Mouse (Mus musculus) limb, embryonic 11.5 days (tissue): ENCODE results near the gene Sirt3. TPM values are rescaled to one million over a fixed set of nuclear protein-coding genes. Genes with fewer than 3 reads are reported as not detected.

Experiments used
- ATAC-seq: fragments of 200-750 bp; cut with Nextera tagmentation; 2 replicates; pipeline ENCODE4 v1.8.0; 2017; ENCODE audit warnings: low read depth; ENCODE audit not compliant: insufficient number of reproducible peaks, low FRiP score, low TSS enrichment
- DNase-seq: peaks from one replicate; pipeline ENCODE4 v3.0.0-alpha.2; 2015; ENCODE audit warnings: low spot score
- H3K27ac ChIP-seq: fragments of 300-500 bp; sonication (generic); replicated peaks from 2 replicates; pipeline ENCODE4 v1.5.1; 2014; ENCODE audit warnings: low read depth, mild to moderate bottlenecking, low read length
- H3K27me3 ChIP-seq: fragments of 300-500 bp; sonication (generic); 2 replicates; pipeline ENCODE4 v1.6.1; 2014; ENCODE audit warnings: mild to moderate bottlenecking, low read length, mixed read lengths; ENCODE audit not compliant: control insufficient read depth, insufficient read depth
- H3K36me3 ChIP-seq: fragments of 300-500 bp; sonication (generic); 2 replicates; pipeline ENCODE4 v1.6.1; 2014; ENCODE audit warnings: mild to moderate bottlenecking, low read length, moderate library complexity, mixed read lengths; ENCODE audit not compliant: control insufficient read depth, insufficient read depth
- H3K4me1 ChIP-seq: fragments of 300-500 bp; sonication (generic); 2 replicates; pipeline ENCODE4 v1.6.1; 2014; ENCODE audit warnings: low read length, mixed read lengths; ENCODE audit not compliant: control insufficient read depth, insufficient read depth
- H3K4me2 ChIP-seq: fragments of 300-500 bp; sonication (generic); 2 replicates; pipeline ENCODE4 v1.6.1; 2014; ENCODE audit warnings: low read depth, mild to moderate bottlenecking, moderate library complexity; ENCODE audit not compliant: severe bottlenecking
- H3K4me3 ChIP-seq: fragments of 300-500 bp; sonication (generic); 2 replicates; pipeline ENCODE4 v1.5.1; 2014; ENCODE audit warnings: low read depth, low read length
- H3K9ac ChIP-seq: fragments of 300-500 bp; sonication (generic); 2 replicates; pipeline ENCODE4 v1.6.1; 2014; ENCODE audit warnings: mild to moderate bottlenecking, low read length
- H3K9me3 ChIP-seq: fragments of 300-500 bp; sonication (generic); 2 replicates; pipeline ENCODE4 v1.6.1; 2016; ENCODE audit warnings: low read length; ENCODE audit not compliant: control insufficient read depth
- WGBS: fragments of 180-500 bp; shearing (Covaris S2); extraction: QIAGEN DNeasy Blood & Tissue Kit; methylation state at CpG from one replicate; pipeline ENCODE4 v1.1.7; 2014; 5-methylcytosine and 5-hydroxymethylcytosine counted together
- polyA plus RNA-seq: library from polyadenylated mRNA; unstranded; fragments of >200 nt; fragmentation: Nextera tagmentation; extraction: Ambion mirVana; gene quantifications from 2 replicates; pipeline ENCODE4 v1.2.1, GENCODE M21; 2014

Sirt3 gene
- polyA plus RNA-seq, 1 experiment from 2014 or later: 23.2 TPM

DNA sequence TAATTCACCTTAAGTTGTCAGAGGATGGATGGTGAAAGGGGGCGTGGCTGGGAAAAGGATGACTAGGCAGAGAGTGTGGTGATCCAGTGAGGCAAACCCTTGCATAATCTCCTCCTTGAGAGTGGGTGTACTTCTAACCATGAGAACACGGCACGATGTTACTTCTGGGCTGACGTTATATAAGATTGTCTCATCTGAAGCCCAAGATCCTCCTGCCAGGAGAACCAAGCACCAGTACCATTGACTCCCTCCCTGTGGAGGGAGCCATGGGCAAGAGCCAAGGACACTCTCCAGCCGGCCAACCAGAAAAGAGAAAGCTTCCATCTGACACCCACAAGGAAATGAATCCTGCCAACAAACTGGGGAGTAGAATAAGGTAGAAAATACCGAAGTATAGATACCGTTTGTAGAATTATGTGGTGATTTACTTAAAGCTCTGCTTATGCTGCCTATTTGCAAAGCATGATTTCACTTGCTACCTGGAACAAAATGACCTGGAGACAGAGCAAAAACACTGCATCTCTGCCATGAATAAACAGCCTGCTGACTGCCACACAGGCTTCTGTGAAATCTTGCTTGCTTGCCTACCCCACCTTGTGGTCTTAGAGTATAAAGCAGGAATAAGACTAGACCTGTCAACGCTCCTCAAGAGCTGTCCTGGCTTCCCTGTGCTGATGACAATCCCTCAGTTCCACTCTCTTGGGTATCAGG is 53.8 kb downstream of the Sirt3 start:
- H3K27me3 ChIP-seq: no peaks in the 10 kb centered on the region
- ATAC-seq (no peak), DNase-seq (no peak)
- no peak overlapping the region for H3K9ac ChIP-seq
- no peaks in the 10 kb centered on the region for H3K9me3 ChIP-seq
- H3K4me2 ChIP-seq: no peak overlapping the region
- 42% methylated on average over 8 of the region's 8 CpGs for WGBS
- no peak overlapping the region for H3K4me3 ChIP-seq
- H3K4me1 ChIP-seq: no peaks in the 10 kb centered on the region
- no peaks in the 10 kb centered on the region for H3K36me3 ChIP-seq
- H3K27ac ChIP-seq: no peak overlapping the region

GRCm38 (mm10) chr7:140822731-140823130 is 59.4 kb downstream of the Sirt3 start:
- Histone ChIP-seq H3K36me3 (no peaks in the 10 kb centered on the region), H3K27me3 (no peaks in the 10 kb centered on the region), H3K9me3 (no peaks in the 10 kb centered on the region), H3K27ac (no peak overlapping the region), H3K9ac (no peak overlapping the region), H3K4me1 (no peaks in the 10 kb centered on the region), H3K4me2 (no peak overlapping the region), H3K4me3 (no peak overlapping the region)
- 96% methylated on average over 4 of the region's 4 CpGs for WGBS
- no peak for DNase-seq
- ATAC-seq: no peak

GRCm38 (mm10) chr7:140821653-140822329 is 60.3 kb downstream of the Sirt3 start, which contains the start of gene Zfp941:
Zfp941 (minus strand) TSS chr7:140822178.
- DNase-seq: peak; percentile 65
- Histone ChIP-seq H3K27me3 (no peaks in the 10 kb centered on the region), H3K4me3 (peak within 1 kb of the TSS; percentile 49), H3K4me1 (no peaks in the 10 kb centered on the region), H3K9ac (peak within 1 kb of the TSS; percentile 58), H3K27ac (no peak within 1 kb of the TSS), H3K4me2 (peak within 1 kb of the TSS; percentile 84), H3K36me3 (no peaks in the 10 kb centered on the region), H3K9me3 (no peaks in the 10 kb centered on the region)
- under 1% methylated on average over 21 of the region's 21 CpGs for WGBS
- peak; percentile 59 for ATAC-seq

DNA sequence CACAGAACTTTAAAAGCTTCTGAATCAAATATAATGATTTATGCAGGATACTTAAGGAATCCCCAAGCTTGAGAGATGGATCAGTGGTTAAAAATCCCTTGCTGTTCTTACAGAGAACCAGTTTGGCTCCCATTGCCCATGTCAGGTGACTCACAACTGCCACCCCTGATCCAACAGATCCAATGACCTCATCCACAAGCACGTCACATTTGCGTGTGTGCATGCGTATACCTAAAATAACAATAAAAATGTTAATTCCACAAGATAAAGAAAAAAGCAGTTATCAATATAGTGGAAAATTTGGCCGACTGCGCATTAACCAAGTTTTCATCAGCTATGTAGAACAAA is 60.8 kb downstream of the Sirt3 start:
- DNase-seq: no peak
- Histone ChIP-seq H3K27ac (no peak overlapping the region), H3K36me3 (no peaks in the 10 kb centered on the region), H3K4me1 (no peaks in the 10 kb centered on the region), H3K9ac (peak overlapping the region; percentile 58), H3K4me3 (peak overlapping the region; percentile 49), H3K27me3 (no peaks in the 10 kb centered on the region), H3K4me2 (peak overlapping the region; percentile 84), H3K9me3 (no peaks in the 10 kb centered on the region)
- ATAC-seq: no peak
- WGBS: 56% methylated on average over 5 of the region's 5 CpGs

DNA sequence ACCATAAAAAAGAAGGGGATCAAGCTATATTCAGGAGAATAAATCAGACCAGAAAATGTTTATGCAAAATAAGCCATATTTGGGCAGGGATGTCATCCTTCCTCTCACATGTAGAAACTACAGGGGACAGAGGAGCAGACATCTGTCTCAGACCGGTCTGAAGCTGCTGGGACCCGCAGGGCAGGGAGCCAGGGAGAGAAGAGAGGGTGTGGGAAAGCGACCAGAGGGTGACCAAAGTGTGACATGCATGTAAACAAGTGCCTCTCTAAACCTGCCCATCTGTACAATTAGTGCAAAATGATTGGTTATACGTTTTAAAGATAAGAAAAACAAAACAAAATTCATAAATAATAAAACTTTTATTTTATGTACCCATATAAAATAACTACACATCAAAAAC is 61.9 kb downstream of the Sirt3 start:
- no peak overlapping the region for H3K27ac ChIP-seq

More for the DNA sequence above, 61.9 kb downstream of the Sirt3 start:
- Histone ChIP-seq H3K27me3 (no peaks in the 10 kb centered on the region), H3K9ac (no peak overlapping the region), H3K36me3 (no peaks in the 10 kb centered on the region), H3K4me2 (no peak overlapping the region), H3K4me1 (no peaks in the 10 kb centered on the region), H3K9me3 (no peaks in the 10 kb centered on the region), H3K4me3 (no peak overlapping the region)
- DNase-seq: no peak
- no peak for ATAC-seq
- 81% methylated on average over 4 of the region's 4 CpGs for WGBS

Other genes starting within 250 kb of the Sirt3 start
- not detected in 2 replicates for gene Olfr53, start 235.9 kb downstream of the Sirt3 start, polyA plus RNA-seq
- gene Olfr539, start 222.4 kb downstream of the Sirt3 start, polyA plus RNA-seq: not detected in 2 replicates
- 0.09 TPM in 1 of 2 replicates, not detected in the other for gene Olfr45, start 200.4 kb downstream of the Sirt3 start, polyA plus RNA-seq
- gene Olfr541, start 185.0 kb downstream of the Sirt3 start, polyA plus RNA-seq: not detected in 2 replicates
- not detected in 2 replicates for gene Cyp2e1, start 118.6 kb downstream of the Sirt3 start, polyA plus RNA-seq
- 0.85 and 1.0 TPM in 2 replicates for gene Syce1, start 94.5 kb downstream of the Sirt3 start, polyA plus RNA-seq
- gene Zfp941, start 60.1 kb downstream of the Sirt3 start, polyA plus RNA-seq: 2.0 and 3.1 TPM in 2 replicates
- gene Urah, start 47.3 kb downstream of the Sirt3 start, polyA plus RNA-seq: 0.68 and 0.78 TPM in 2 replicates
- not detected in 2 replicates for gene Scgb1c1, start 36.8 kb downstream of the Sirt3 start, polyA plus RNA-seq
- gene Odf3, start 34.5 kb downstream of the Sirt3 start, polyA plus RNA-seq: not detected in 2 replicates
- not detected in 2 replicates for gene Gm45785, start 26.0 kb downstream of the Sirt3 start, polyA plus RNA-seq
- 57.2 and 61.4 TPM in 2 replicates for gene Ric8a, start 25.4 kb downstream of the Sirt3 start, polyA plus RNA-seq
- 27.9 and 33.6 TPM in 2 replicates for gene Bet1l, start 24.7 kb downstream of the Sirt3 start, polyA plus RNA-seq
- 185 and 243 TPM in 2 replicates for gene Psmd13, start 341 bp downstream of the Sirt3 start, polyA plus RNA-seq
- gene Cox8b, start 18.1 kb upstream of the Sirt3 start, polyA plus RNA-seq: 0.88 and 1.0 TPM in 2 replicates
- gene Nlrp6, start 38.6 kb upstream of the Sirt3 start, polyA plus RNA-seq: 0.26 TPM in 1 of 2 replicates, not detected in the other
- 13.6 and 16.1 TPM in 2 replicates for gene Pgghg, start 59.1 kb upstream of the Sirt3 start, polyA plus RNA-seq
- gene Ifitm5, start 68.0 kb upstream of the Sirt3 start, polyA plus RNA-seq: 1.7 and 1.9 TPM in 2 replicates
- not detected in 2 replicates for gene Gm45717, start 73.6 kb upstream of the Sirt3 start, polyA plus RNA-seq
- 853 and 900 TPM in 2 replicates for gene Ifitm2, start 73.7 kb upstream of the Sirt3 start, polyA plus RNA-seq
- gene Ifitm1, start 84.9 kb upstream of the Sirt3 start, polyA plus RNA-seq: 63.9 and 68.3 TPM in 2 replicates
- 45.3 and 50.4 TPM in 2 replicates for gene Ifitm3, start 128.5 kb upstream of the Sirt3 start, polyA plus RNA-seq
- gene Ifitm6, start 135.6 kb upstream of the Sirt3 start, polyA plus RNA-seq: not detected in 2 replicates
- gene Gm17387, start 146.8 kb upstream of the Sirt3 start, polyA plus RNA-seq: not detected in 2 replicates
- 19.1 and 20.0 TPM in 2 replicates for gene B4galnt4, start 178.8 kb upstream of the Sirt3 start, polyA plus RNA-seq
- 3.3 and 3.9 TPM in 2 replicates for gene Pkp3, start 195.9 kb upstream of the Sirt3 start, polyA plus RNA-seq
- gene Sigirr, start 218.3 kb upstream of the Sirt3 start, polyA plus RNA-seq: 1.9 and 2.8 TPM in 2 replicates
- 0.76 and 0.85 TPM in 2 replicates for gene Ano9, start 235.5 kb upstream of the Sirt3 start, polyA plus RNA-seq
- 70.0 and 70.6 TPM in 2 replicates for gene Ptdss2, start 240.1 kb upstream of the Sirt3 start, polyA plus RNA-seq